Comparison of ENCODE assay signal across 7 mouse cellular contexts in the genomic region with DNA sequence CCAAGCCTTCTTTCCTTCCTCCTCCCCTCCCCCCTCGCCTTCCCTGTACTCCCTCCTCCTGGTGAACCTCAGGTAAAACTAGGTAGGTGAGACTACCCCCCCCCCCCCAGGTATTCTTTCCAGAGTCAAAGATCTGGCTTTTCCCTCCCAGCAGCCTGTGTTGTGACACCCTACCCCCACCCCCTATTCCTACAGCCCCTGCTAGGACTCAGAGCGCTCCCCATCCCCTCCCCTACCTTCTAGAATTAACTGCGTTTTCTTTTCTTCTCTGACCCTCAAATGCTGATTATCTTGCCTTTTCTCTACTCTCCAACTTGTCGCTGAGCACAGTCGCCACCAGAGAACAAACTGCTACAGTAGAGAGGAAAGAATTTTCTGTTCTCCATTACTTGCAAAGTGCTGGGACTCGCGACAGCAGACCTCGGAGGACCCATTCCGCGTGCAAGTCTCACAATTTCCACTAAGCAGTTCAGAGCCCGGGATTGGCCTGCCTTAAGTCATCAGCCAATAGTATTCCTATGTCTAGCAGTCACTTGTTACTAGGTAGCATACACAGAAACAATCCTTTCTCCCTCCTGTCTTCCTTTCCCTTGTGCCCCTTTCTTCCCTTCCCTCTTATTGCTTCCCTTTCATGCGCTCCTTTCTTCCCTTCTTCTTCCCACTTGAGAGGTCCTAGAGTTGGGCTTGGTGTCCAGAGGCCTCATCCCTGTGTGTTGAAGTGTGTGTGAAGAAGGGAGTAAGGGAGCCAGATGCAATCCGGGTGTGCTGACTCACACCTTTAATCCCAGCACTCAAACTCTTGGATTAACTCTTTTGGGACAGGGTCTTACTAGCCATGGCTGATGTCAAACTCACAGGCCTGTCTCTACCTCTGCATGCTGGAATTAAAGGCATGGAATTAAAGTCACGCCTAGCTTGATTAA. TPM values are rescaled to one million over a fixed set of nuclear protein-coding genes. Genes with fewer than 3 reads are reported as not detected.
A peak's percentile ranks its signal among the peaks of the same experiment; 100 is the strongest.
DNase-seq lines count a peak whose midpoint lies in the region; ATAC-seq and TF ChIP-seq lines count a peak whose summit lies in the region.

Btn2a2 (minus strand) TSS at position 458 of the 923 bp plus-strand sequence.

- H3K27me3 ChIP-seq in intestine, embryonic 14.5 days (replicated peaks; ENCODE audit: control insufficient read depth, insufficient read depth, low read length) = no peaks in the 10 kb centered on the region

- TF ChIP-seq POLR2A in cortical plate, adult 2 months (IDR thresholded peaks at IDR 0.05; ENCODE audit: extremely low read depth, insufficient read depth, low read length) = no peak

- H3K4me2 ChIP-seq in intestine, embryonic 14.5 days (ENCODE audit: low read length) = peak within 1 kb of the TSS; percentile 72

- TF ChIP-seq CTCF in cortical plate, adult 2 months (IDR thresholded peaks at IDR 0.05; ENCODE audit: extremely low read depth, insufficient read depth, low read length) = no peak

- peak; percentile 59 to 85 for DNase-seq in adrenal gland, adult (ENCODE audit: inconsistent age in 2 of 2, low spot score in 1 of 2)
- peak; percentile 37 for DNase-seq in gastrocnemius, postnatal 25 days
- DNase-seq in intestine, embryonic 14.5 days (ENCODE audit: low spot score) = peak; percentile 73
- DNase-seq in left cerebral cortex, adult 8-10 months (ENCODE audit: low spot score in 2 of 2) = peak; percentile 35 to 69
- peak; percentile 66 for DNase-seq in lung, postnatal 4 days
- peak; percentile 64 for DNase-seq in right cerebral cortex, postnatal 25 days

- peak within 1 kb of the TSS; percentile 22 for H3K4me3 ChIP-seq in cortical plate, adult 2 months (ENCODE audit: insufficient read depth, low read length)
- H3K4me3 ChIP-seq in intestine, embryonic 14.5 days (ENCODE audit: low read depth, low read length) = peak within 1 kb of the TSS; percentile 37

- peak; percentile 97 for ATAC-seq in intestine, embryonic 14.5 days (replicated peaks; ENCODE audit: low FRiP score, low TSS enrichment, low read depth)

- H3K9me3 ChIP-seq in intestine, embryonic 14.5 days (ENCODE audit: control insufficient read depth, low read length) = no peaks in the 10 kb centered on the region

- H3K27ac ChIP-seq in cortical plate, adult 2 months (ENCODE audit: insufficient read depth, low read length) = no peak within 1 kb of the TSS
- no peak within 1 kb of the TSS for H3K27ac ChIP-seq in intestine, embryonic 14.5 days (ENCODE audit: low read depth)

- H3K4me1 ChIP-seq in cortical plate, adult 2 months (ENCODE audit: control insufficient read depth, insufficient read depth, low read length) = no peaks in the 10 kb centered on the region
- 0 out of 2 replicates have a peak, but pooled peaks cover 10% of the 10 kb centered on the region for H3K4me1 ChIP-seq in intestine, embryonic 14.5 days (replicated peaks; ENCODE audit: control insufficient read depth, insufficient read depth, low read length)

- 0 out of 2 replicates have a peak within 1 kb of the TSS, but pooled peaks have one; percentile 27 for H3K9ac ChIP-seq in intestine, embryonic 14.5 days (ENCODE audit: low read length)

- 2% methylated on average over 13 of the region's 14 CpGs for WGBS in intestine, embryonic 14.5 days

- no peaks in the 10 kb centered on the region for H3K36me3 ChIP-seq in intestine, embryonic 14.5 days (ENCODE audit: control insufficient read depth, insufficient read depth, low read length)

RNA-seq across cellular contexts. Expression of gene Btn2a2, which starts in this region (rescaled TPM):
- polyA plus RNA-seq in cortical plate, adult 2 months (2012; rRNA removed) = 0.69 and 0.95 TPM in 2 replicates
- total RNA-seq in gastrocnemius, postnatal 25 days (2021) = not detected
- polyA plus RNA-seq in intestine, embryonic 14.5 days (2014; fragmentation: Nextera tagmentation; extraction: Ambion mirVana) = 0.14 and 0.52 TPM in 2 replicates
- total RNA-seq in left cerebral cortex, adult 8-10 months (2022) = 1 to 10 TPM in 2 of 4 experiments, under 1 TPM in 2; 0.63 to 1.1 (median 0.99) TPM

Comparison
In these comparisons a context has a peak if more than half of its experiments do, and no peak if none do; other contexts are left out.
1. Peak in DNase-seq in gastrocnemius, postnatal 25 days; RNA of the gene not detected or under 1 TPM.
2. Peak in DNase-seq, ATAC-seq, H3K4me3 ChIP-seq, H3K9ac ChIP-seq and H3K4me2 ChIP-seq in intestine, embryonic 14.5 days; RNA of the gene not detected or under 1 TPM.